Mouse (Mus musculus): Measurements from ENCODE around the gene Foxj3. TPM values are rescaled to one million over a fixed set of nuclear protein-coding genes. Genes with fewer than 3 reads are reported as not detected.

Foxj3 gene
- polyA plus RNA-seq, 1 experiment from 2014 or later = 20.6 TPM

DNA sequence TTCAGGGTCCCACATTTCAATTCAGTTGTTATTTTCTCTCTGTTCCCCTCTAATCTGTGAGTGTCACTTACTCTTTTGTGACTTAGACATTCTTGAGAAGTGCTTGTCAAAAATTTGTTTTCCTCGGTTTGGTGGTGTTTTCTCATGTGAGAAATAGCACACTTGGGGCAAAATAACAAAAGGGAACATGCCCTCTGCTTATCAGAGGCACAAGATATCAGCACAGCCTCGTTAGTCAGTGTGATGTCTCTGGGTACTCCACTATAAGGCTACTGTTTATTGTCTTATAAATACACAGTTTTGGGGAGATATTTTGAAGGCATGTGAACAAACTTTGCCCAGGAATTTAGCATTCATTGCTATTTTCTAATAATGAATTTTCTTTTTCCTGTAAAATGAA, 37.7 kb downstream of the Foxj3 start:
- Histone ChIP-seq H3K27me3 (no peaks in the 10 kb centered on the region), H3K9me3 (replicated peaks) (no peaks in the 10 kb centered on the region), H3K4me2 (no peak overlapping the region), H3K36me3 (peaks cover 11% of the 10 kb centered on the region; the same call in 1 of the 2 replicates), H3K4me3 (no peak overlapping the region), H3K4me1 (replicated peaks) (peaks cover 35% of the 10 kb centered on the region), H3K9ac (no peak overlapping the region), H3K27ac (no peak overlapping the region)
- ATAC-seq (replicated peaks; ENCODE audit: insufficient number of reproducible peaks, insufficient read depth, low FRiP score, low read depth) = no peak
- WGBS = 37% methylated on average over 2 of the region's 2 CpGs

DNA sequence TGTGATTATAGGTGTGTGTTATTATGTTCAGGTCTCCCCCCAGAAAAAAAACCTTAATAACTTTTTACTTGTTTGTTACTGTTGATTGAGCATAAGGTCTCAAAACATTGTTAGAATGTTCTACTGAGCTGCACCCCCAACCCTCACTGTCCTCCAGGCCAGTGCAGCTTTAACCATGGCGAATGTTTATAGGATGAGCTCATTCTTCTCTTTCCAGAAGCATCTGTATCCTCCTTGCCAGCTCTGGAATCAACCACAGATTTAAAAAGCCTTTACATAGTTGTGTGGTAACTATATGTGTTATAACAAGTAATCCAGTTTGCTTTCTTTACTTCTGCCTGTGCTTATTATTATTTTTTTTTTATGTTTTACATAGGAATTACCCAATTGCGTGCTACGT, 38.7 kb downstream of the Foxj3 start:
- no peak for ATAC-seq (replicated peaks; ENCODE audit: insufficient number of reproducible peaks, insufficient read depth, low FRiP score, low read depth)
- 74% methylated on average over 3 of the region's 3 CpGs for WGBS
- no peak overlapping the region for H3K9ac ChIP-seq
- peaks cover 35% of the 10 kb centered on the region for H3K4me1 ChIP-seq (replicated peaks)
- peak overlapping the region; percentile 33 for H3K27ac ChIP-seq
- H3K27me3 ChIP-seq = no peaks in the 10 kb centered on the region
- peaks cover 11% of the 10 kb centered on the region; the same call in 1 of the 2 replicates for H3K36me3 ChIP-seq
- H3K4me3 ChIP-seq = no peak overlapping the region
- no peak overlapping the region for H3K4me2 ChIP-seq
- H3K9me3 ChIP-seq (replicated peaks) = no peaks in the 10 kb centered on the region

- ATAC-seq (replicated peaks; ENCODE audit: insufficient number of reproducible peaks, insufficient read depth, low FRiP score, low read depth) = no peak
- 97% methylated on average over 2 of the region's 2 CpGs for WGBS
- Histone ChIP-seq H3K4me2 (no peak overlapping the region), H3K4me1 (replicated peaks) (peaks cover 11% of the 10 kb centered on the region), H3K27me3 (no peaks in the 10 kb centered on the region), H3K36me3 (peaks cover 10% of the 10 kb centered on the region), H3K27ac (no peak overlapping the region), H3K9ac (no peak overlapping the region), H3K9me3 (replicated peaks) (no peaks in the 10 kb centered on the region), H3K4me3 (no peak overlapping the region)
Observed at GRCm38 (mm10) chr4:119588037-119588436, 51.2 kb downstream of the Foxj3 start.

DNA sequence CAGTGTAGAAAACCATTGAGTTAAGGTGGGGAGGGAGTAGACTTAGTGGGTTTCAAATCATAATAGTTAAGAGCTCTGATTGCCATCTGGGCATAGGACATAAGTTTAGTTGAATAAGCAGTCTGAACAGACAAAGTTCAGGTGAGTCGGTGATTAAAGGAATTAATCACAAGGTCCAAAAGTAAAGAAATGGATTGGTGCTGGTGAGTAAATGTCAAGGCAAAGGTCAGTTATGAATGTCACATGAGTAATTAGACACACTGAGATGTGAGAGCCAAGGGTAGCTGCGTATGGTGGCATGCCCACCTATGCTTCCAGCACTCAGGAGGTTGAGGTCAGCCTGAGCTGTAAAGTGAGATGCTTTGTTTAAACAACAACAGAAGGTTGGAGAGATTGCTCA, 52.6 kb downstream of the Foxj3 start:
- no peak overlapping the region for H3K4me2 ChIP-seq
- WGBS = 93% methylated on average over 2 of the region's 2 CpGs
- ATAC-seq (replicated peaks; ENCODE audit: insufficient number of reproducible peaks, insufficient read depth, low FRiP score, low read depth) = no peak

DNA sequence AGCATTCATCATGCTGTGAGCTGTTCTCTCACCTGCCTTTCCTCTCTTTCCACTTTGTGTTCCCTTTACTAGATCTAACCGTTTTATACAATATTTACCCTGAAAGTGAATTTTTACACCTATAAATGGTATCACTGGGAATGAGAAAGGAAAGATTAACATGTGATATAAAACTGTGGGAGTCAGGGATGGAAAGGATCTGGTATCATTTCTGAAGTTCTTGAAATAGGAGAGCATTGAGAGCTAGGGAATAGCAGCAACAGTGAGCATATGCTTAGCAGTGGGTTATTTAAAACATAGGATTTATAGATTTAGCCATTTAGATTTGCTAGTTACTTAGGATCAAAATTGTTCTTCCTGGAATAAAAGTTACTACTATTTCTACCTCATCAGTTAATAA, 53.2 kb downstream of the Foxj3 start:
- Histone ChIP-seq H3K4me3 (no peak overlapping the region), H3K9me3 (replicated peaks) (no peaks in the 10 kb centered on the region), H3K27me3 (no peaks in the 10 kb centered on the region), H3K36me3 (peaks cover 10% of the 10 kb centered on the region), H3K4me1 (replicated peaks) (peaks cover 4% of the 10 kb centered on the region; the same call in 1 of the 2 replicates), H3K4me2 (no peak overlapping the region), H3K27ac (no peak overlapping the region), H3K9ac (no peak overlapping the region)
- WGBS = 64% methylated on average over 1 of the region's 1 CpGs
- no peak for ATAC-seq (replicated peaks; ENCODE audit: insufficient number of reproducible peaks, insufficient read depth, low FRiP score, low read depth)

More for the DNA sequence above, 52.6 kb downstream of the Foxj3 start:
- no peaks in the 10 kb centered on the region for H3K27me3 ChIP-seq
- peaks cover 10% of the 10 kb centered on the region for H3K36me3 ChIP-seq
- no peak overlapping the region for H3K27ac ChIP-seq
- H3K9ac ChIP-seq = no peak overlapping the region
- no peak overlapping the region for H3K4me3 ChIP-seq
- H3K9me3 ChIP-seq (replicated peaks) = no peaks in the 10 kb centered on the region
- H3K4me1 ChIP-seq (replicated peaks) = peaks cover 4% of the 10 kb centered on the region; the same call in 1 of the 2 replicates

DNA sequence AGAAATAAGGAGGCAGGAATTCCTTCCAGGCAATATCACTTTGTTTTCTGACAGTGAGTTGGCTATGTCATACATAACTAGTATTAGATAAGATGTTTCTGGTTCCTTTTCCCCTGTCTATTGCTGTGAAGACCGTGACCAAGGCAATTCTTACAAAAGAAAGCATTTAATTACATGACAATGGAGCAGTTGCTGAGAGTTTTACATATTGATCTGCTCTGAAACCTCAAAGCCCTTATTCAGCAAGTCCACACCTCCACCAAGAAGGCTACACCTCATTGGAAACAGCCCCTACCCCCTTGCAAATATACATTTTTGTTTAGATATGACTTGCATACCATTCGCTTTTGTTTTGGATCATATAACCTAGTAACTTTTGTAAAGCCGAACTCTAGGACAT, 55.7 kb downstream of the Foxj3 start:
- no peak overlapping the region for H3K27ac ChIP-seq
- 75% methylated on average over 3 of the region's 3 CpGs for WGBS
- ATAC-seq (replicated peaks; ENCODE audit: insufficient number of reproducible peaks, insufficient read depth, low FRiP score, low read depth) = no peak
- no peaks in the 10 kb centered on the region for H3K9me3 ChIP-seq (replicated peaks)
- peaks cover 3% of the 10 kb centered on the region; the same call in 1 of the 2 replicates for H3K36me3 ChIP-seq
- H3K9ac ChIP-seq = no peak overlapping the region
- no peak overlapping the region for H3K4me2 ChIP-seq
- H3K27me3 ChIP-seq = no peaks in the 10 kb centered on the region
- peaks cover 4% of the 10 kb centered on the region; the same call in 1 of the 2 replicates for H3K4me1 ChIP-seq (replicated peaks)
- no peak overlapping the region for H3K4me3 ChIP-seq

- ATAC-seq (replicated peaks; ENCODE audit: insufficient number of reproducible peaks, insufficient read depth, low FRiP score, low read depth) = no peak
- Histone ChIP-seq H3K4me3 (no peak overlapping the region), H3K27ac (no peak overlapping the region), H3K9ac (no peak overlapping the region), H3K27me3 (no peaks in the 10 kb centered on the region), H3K9me3 (replicated peaks) (no peaks in the 10 kb centered on the region), H3K4me2 (no peak overlapping the region), H3K36me3 (no peaks in the 10 kb centered on the region), H3K4me1 (replicated peaks) (peaks cover 4% of the 10 kb centered on the region; the same call in 1 of the 2 replicates)
- 92% methylated on average over 14 of the region's 14 CpGs for WGBS
Observed at GRCm38 (mm10) chr4:119594331-119594730, 57.5 kb downstream of the Foxj3 start.

DNA sequence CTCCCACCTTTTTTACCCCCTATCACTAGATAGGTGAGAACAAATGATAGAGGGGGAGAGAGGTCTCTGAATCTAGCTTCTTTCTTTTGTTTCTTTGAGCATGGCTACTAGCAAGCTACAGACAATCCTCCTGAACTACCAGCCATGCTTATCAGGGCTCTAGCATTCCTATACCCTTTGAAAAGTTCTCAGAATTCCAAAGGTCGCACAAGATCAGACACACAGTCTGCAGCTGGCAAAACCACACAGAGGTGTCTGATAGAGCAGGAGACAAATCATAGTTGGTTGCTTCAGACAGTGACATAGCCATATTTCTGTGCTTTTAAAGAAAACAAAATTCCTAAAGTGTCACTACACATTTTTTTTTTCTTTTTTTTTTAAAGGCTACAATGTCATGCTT, 62.8 kb downstream of the Foxj3 start:
- H3K9me3 ChIP-seq (replicated peaks) = no peaks in the 10 kb centered on the region
- H3K4me2 ChIP-seq = no peak overlapping the region
- H3K9ac ChIP-seq = no peak overlapping the region
- 18% methylated on average over 1 of the region's 1 CpGs for WGBS
- no peaks in the 10 kb centered on the region for H3K27me3 ChIP-seq
- H3K27ac ChIP-seq = peak overlapping the region; percentile 53
- no peak overlapping the region for H3K4me3 ChIP-seq
- H3K36me3 ChIP-seq = peaks cover 13% of the 10 kb centered on the region; the same call in 1 of the 2 replicates
- ATAC-seq (replicated peaks; ENCODE audit: insufficient number of reproducible peaks, insufficient read depth, low FRiP score, low read depth) = no peak
- peaks cover 7% of the 10 kb centered on the region; the same call in 1 of the 2 replicates for H3K4me1 ChIP-seq (replicated peaks)

DNA sequence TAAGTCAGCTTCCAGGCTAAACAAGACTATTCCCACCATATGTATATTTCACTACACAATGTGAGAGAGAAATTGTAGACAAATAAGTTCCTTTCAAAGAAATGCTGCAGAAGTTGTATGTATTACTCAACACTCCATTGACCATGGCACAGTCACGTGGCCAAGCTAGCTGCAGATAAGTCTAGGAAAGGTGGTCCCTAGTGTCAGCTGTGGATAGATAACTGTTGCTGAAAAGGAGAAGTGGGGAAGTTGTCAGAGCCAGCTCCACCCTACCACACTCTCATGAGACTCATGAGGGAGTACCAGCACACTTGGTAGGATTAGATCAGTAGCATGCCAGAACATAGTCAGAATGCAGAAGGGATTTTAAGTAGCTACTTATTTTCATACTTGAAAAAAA, 72.7 kb downstream of the Foxj3 start:
- no peak for ATAC-seq (replicated peaks; ENCODE audit: insufficient number of reproducible peaks, insufficient read depth, low FRiP score, low read depth)
- Histone ChIP-seq H3K36me3 (peaks cover 11% of the 10 kb centered on the region; the same call in 1 of the 2 replicates), H3K4me1 (replicated peaks) (peaks cover 13% of the 10 kb centered on the region), H3K4me2 (no peak overlapping the region), H3K4me3 (no peak overlapping the region), H3K9me3 (replicated peaks) (no peaks in the 10 kb centered on the region), H3K9ac (no peak overlapping the region), H3K27me3 (no peaks in the 10 kb centered on the region), H3K27ac (no peak overlapping the region)
- WGBS = 21% methylated on average over 1 of the region's 1 CpGs

GRCm38 (mm10) chr4:119614078-119614477, 77.3 kb downstream of the Foxj3 start:
- Histone ChIP-seq H3K9ac (no peak overlapping the region), H3K4me3 (no peak overlapping the region), H3K27ac (0 out of 2 replicates have a peak overlapping the region, but pooled peaks have one; percentile 0), H3K4me2 (no peak overlapping the region), H3K36me3 (0 out of 2 replicates have a peak, but pooled peaks cover 6% of the 10 kb centered on the region), H3K4me1 (replicated peaks) (peaks cover 18% of the 10 kb centered on the region), H3K27me3 (no peaks in the 10 kb centered on the region), H3K9me3 (replicated peaks) (no peaks in the 10 kb centered on the region)
- WGBS = 57% methylated on average over 1 of the region's 1 CpGs
- ATAC-seq (replicated peaks; ENCODE audit: insufficient number of reproducible peaks, insufficient read depth, low FRiP score, low read depth) = no peak

DNA sequence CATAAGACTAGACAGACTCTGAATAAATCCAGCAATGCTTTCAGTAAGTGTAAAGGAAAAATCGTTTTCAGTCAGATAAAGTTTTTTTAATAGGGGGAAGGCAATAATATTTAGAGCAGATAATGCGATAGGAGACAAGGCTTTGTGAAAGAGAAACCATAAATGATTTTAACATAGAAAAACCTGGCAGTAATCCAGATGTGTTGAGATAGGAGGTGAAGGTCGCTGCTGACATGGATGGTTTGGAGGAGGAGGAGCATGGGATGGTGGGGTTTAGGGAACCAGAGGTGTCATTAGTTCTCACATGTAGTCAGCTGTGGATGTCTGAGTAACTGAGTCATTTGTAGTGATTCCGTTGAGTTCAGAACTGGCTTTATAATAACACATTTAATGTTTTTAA, 77.9 kb downstream of the Foxj3 start:
- ATAC-seq (replicated peaks; ENCODE audit: insufficient number of reproducible peaks, insufficient read depth, low FRiP score, low read depth) = no peak
- WGBS = 46% methylated on average over 4 of the region's 4 CpGs
- H3K4me1 ChIP-seq (replicated peaks) = peaks cover 14% of the 10 kb centered on the region
- H3K27me3 ChIP-seq = no peaks in the 10 kb centered on the region
- H3K4me3 ChIP-seq = no peak overlapping the region
- no peak overlapping the region for H3K4me2 ChIP-seq
- no peaks in the 10 kb centered on the region for H3K9me3 ChIP-seq (replicated peaks)
- H3K27ac ChIP-seq = no peak overlapping the region
- H3K36me3 ChIP-seq = peaks cover 9% of the 10 kb centered on the region
- H3K9ac ChIP-seq = no peak overlapping the region

- Histone ChIP-seq H3K36me3 (peaks cover 30% of the 10 kb centered on the region), H3K27ac (peak overlapping the region; percentile 13), H3K9ac (no peak overlapping the region), H3K9me3 (replicated peaks) (no peaks in the 10 kb centered on the region), H3K4me1 (replicated peaks) (peaks cover 18% of the 10 kb centered on the region), H3K27me3 (no peaks in the 10 kb centered on the region), H3K4me3 (no peak overlapping the region), H3K4me2 (no peak overlapping the region)
- ATAC-seq (replicated peaks; ENCODE audit: insufficient number of reproducible peaks, insufficient read depth, low FRiP score, low read depth) = no peak
- WGBS = 47% methylated on average over 7 of the region's 7 CpGs
Observed at GRCm38 (mm10) chr4:119626081-119626645, 89.4 kb downstream of the Foxj3 start.

Data from heart, embryonic 15.5 days (tissue).